In the genomic region with DNA sequence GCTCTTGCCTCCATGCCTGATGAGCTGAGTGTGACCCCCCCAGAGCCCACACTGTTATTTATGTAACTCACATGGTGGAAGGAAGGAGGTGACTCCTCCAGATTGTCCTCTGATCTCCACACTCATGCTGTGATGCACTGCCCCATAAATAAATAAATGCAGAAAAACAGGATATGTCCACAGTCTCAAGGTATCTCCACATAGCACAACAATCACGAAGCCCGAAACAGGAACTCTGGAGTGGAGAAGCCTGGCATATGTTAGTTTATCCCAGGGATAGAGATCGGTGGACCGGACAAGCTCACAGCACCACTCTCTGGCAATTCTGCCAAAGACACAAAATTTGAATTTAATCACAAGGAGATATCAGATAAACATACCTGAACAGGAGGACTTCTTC, we compare ENCODE assay signal across 25 mouse cellular contexts. TPM values are rescaled to one million over a fixed set of nuclear protein-coding genes. Genes with fewer than 3 reads are reported as not detected.
DNase-seq lines count a peak whose midpoint lies in the region; ATAC-seq lines count a peak whose summit lies in the region.
"Had no signal": no experiment of that assay in that cellular context is flagged by ENCODE, and none has a peak within 500 bp of the region (broad histone marks: within the 10 kb centered on the region; RNA-seq: fewer than 3 reads in every experiment).

No protein-coding gene starts in this region.

- no peaks in the 10 kb centered on the region for H3K27me3 ChIP-seq in kidney, embryonic 14.5 days (ENCODE audit: control insufficient read depth, insufficient read depth, low read length)
- H3K27me3 ChIP-seq in kidney, embryonic 16.5 days (ENCODE audit: insufficient read depth, low read length): no peaks in the 10 kb centered on the region
- no peaks in the 10 kb centered on the region for H3K27me3 ChIP-seq in limb, embryonic 10.5 days (ENCODE audit: low read depth, poor library complexity, severe bottlenecking)
- H3K27me3 ChIP-seq: embryonic facial prominence, embryonic 13.5 days; embryonic facial prominence, embryonic 15.5 days; forebrain, embryonic 12.5 days had no signal

- no peak overlapping the region for H3K27ac ChIP-seq in kidney, embryonic 14.5 days (ENCODE audit: low read depth, low read length)
- H3K27ac ChIP-seq in kidney, embryonic 16.5 days (ENCODE audit: low read length): no peak overlapping the region
- H3K27ac ChIP-seq in limb, embryonic 10.5 days: no peak overlapping the region
- H3K27ac ChIP-seq: embryonic facial prominence, embryonic 13.5 days; embryonic facial prominence, embryonic 15.5 days; forebrain, embryonic 10.5 days; forebrain, embryonic 12.5 days had no signal

- no peaks in the 10 kb centered on the region for H3K9me3 ChIP-seq in kidney, embryonic 14.5 days (ENCODE audit: control insufficient read depth, low read length)
- H3K9me3 ChIP-seq in kidney, embryonic 16.5 days (ENCODE audit: low read length): no peaks in the 10 kb centered on the region
- H3K9me3 ChIP-seq in limb, embryonic 10.5 days (replicated peaks): no peaks in the 10 kb centered on the region
- H3K9me3 ChIP-seq: embryonic facial prominence, embryonic 13.5 days; embryonic facial prominence, embryonic 15.5 days; forebrain, embryonic 10.5 days; forebrain, embryonic 12.5 days had no signal

- H3K4me1 ChIP-seq in kidney, embryonic 14.5 days (ENCODE audit: control insufficient read depth, insufficient read depth, low read length): no peaks in the 10 kb centered on the region
- 0 out of 2 replicates have a peak, but pooled peaks cover 3% of the 10 kb centered on the region for H3K4me1 ChIP-seq in kidney, embryonic 16.5 days (ENCODE audit: insufficient read depth, low read length)
- peaks cover 6% of the 10 kb centered on the region; the same call in 1 of the 2 replicates for H3K4me1 ChIP-seq in limb, embryonic 10.5 days
- H3K4me1 ChIP-seq: forebrain, embryonic 12.5 days had no signal

- WGBS in kidney, embryonic 14.5 days: 67% methylated on average over 4 of the region's 4 CpGs
- 58% methylated on average over 4 of the region's 4 CpGs for WGBS in kidney, embryonic 16.5 days
- WGBS in limb, embryonic 10.5 days: 89% methylated on average over 4 of the region's 4 CpGs

- DNase-seq in kidney, postnatal 4 days: no peak
- no peak for DNase-seq in kidney, adult 18-20 months
- DNase-seq in limb, embryonic 10.5 days (ENCODE audit: low spot score): peak; percentile 26
- DNase-seq: adrenal gland, adult 2 months; adrenal gland, postnatal 10 days; adrenal gland, postnatal 25 days; cerebellum, adult 11 months; cerebellum, adult 18-20 months; cerebellum, adult 8-10 months; cerebellum, adult 9-11 months; cerebellum, postnatal 14 days; cerebellum, postnatal 36 days; embryo, embryonic 11 days had no signal

- peak; percentile 60; the same call in 1 of the 2 replicates for ATAC-seq in kidney, embryonic 14.5 days (ENCODE audit: low FRiP score, low TSS enrichment)
- ATAC-seq in kidney, embryonic 16.5 days (ENCODE audit: low FRiP score, low TSS enrichment): peak; percentile 33; the same call in 1 of the 2 replicates
- ATAC-seq in frontal cortex, adult (ENCODE audit: low TSS enrichment): no peak
- ATAC-seq: forebrain, embryonic 14.5 days had no signal

- no peak overlapping the region for H3K4me2 ChIP-seq in kidney, embryonic 14.5 days (replicated peaks; ENCODE audit: low read depth, low read length)
- H3K4me2 ChIP-seq in kidney, embryonic 16.5 days (replicated peaks; ENCODE audit: low read depth, low read length): no peak overlapping the region
- H3K4me2 ChIP-seq: embryonic facial prominence, embryonic 13.5 days; embryonic facial prominence, embryonic 15.5 days; forebrain, embryonic 12.5 days had no signal

- H3K36me3 ChIP-seq in kidney, embryonic 14.5 days (ENCODE audit: control insufficient read depth, insufficient read depth, low read length): no peaks in the 10 kb centered on the region
- no peaks in the 10 kb centered on the region for H3K36me3 ChIP-seq in kidney, embryonic 16.5 days (ENCODE audit: insufficient read depth, low read length)
- no peaks in the 10 kb centered on the region for H3K36me3 ChIP-seq in limb, embryonic 10.5 days
- H3K36me3 ChIP-seq: embryonic facial prominence, embryonic 13.5 days; embryonic facial prominence, embryonic 15.5 days; forebrain, embryonic 10.5 days; forebrain, embryonic 12.5 days had no signal

- no peak overlapping the region for H3K9ac ChIP-seq in kidney, embryonic 14.5 days (ENCODE audit: low read depth, low read length)
- no peak overlapping the region for H3K9ac ChIP-seq in kidney, embryonic 16.5 days (replicated peaks; ENCODE audit: low read length)
- H3K9ac ChIP-seq: embryonic facial prominence, embryonic 13.5 days; embryonic facial prominence, embryonic 15.5 days; forebrain, embryonic 12.5 days had no signal

- H3K4me3 ChIP-seq in kidney, embryonic 14.5 days (ENCODE audit: low read length): no peak overlapping the region
- H3K4me3 ChIP-seq in kidney, embryonic 16.5 days (ENCODE audit: low read length): no peak overlapping the region
- H3K4me3 ChIP-seq in limb, embryonic 10.5 days: no peak overlapping the region
- H3K4me3 ChIP-seq: embryonic facial prominence, embryonic 13.5 days; embryonic facial prominence, embryonic 15.5 days; erythroblast, embryonic 14.5 days; forebrain, embryonic 10.5 days; forebrain, embryonic 12.5 days had no signal

RNA-seq across cellular contexts. Expression of a gene that starts 30.3 kb away (rescaled TPM):
- not detected in 2 replicates for polyA plus RNA-seq in kidney, embryonic 14.5 days (2014; fragmentation: Nextera tagmentation; extraction: Ambion mirVana)
- not detected in 2 replicates for polyA plus RNA-seq in kidney, embryonic 16.5 days (2015; fragmentation: Nextera tagmentation; extraction: Ambion mirVana)
- polyA plus RNA-seq in limb, embryonic 10.5 days (2016; fragmentation: Nextera tagmentation; extraction: Ambion mirVana): not detected in 2 replicates
- polyA plus RNA-seq: adrenal gland, adult 2 months; brain, embryonic 14.5 days; C2C12; embryonic facial prominence, embryonic 11.5 days; embryonic facial prominence, embryonic 13.5 days; embryonic facial prominence, embryonic 15.5 days; erythroblast, embryonic 14.5 days; forebrain, embryonic 10.5 days; forebrain, embryonic 12.5 days; forebrain, embryonic 14.5 days had no signal

RNA-seq across cellular contexts. Expression of a gene that starts 36.6 kb away (rescaled TPM):
- polyA plus RNA-seq in kidney, embryonic 14.5 days (2014; fragmentation: Nextera tagmentation; extraction: Ambion mirVana): 2.7 and 3.5 TPM in 2 replicates
- polyA plus RNA-seq in kidney, embryonic 16.5 days (2015; fragmentation: Nextera tagmentation; extraction: Ambion mirVana): 2.4 and 2.6 TPM in 2 replicates
- polyA plus RNA-seq in limb, embryonic 10.5 days (2016; fragmentation: Nextera tagmentation; extraction: Ambion mirVana): 1.7 and 2.5 TPM in 2 replicates
- polyA plus RNA-seq: C2C12; erythroblast, embryonic 14.5 days had no signal
